Mouse (Mus musculus) ES-Bruce4 (cell line): Measurements from ENCODE around the gene Pgls. TPM values are rescaled to one million over a fixed set of nuclear protein-coding genes. Genes with fewer than 3 reads are reported as not detected.

Experiments
- H3K27ac ChIP-seq: 2 replicates; pipeline ENCODE4 v1.5.1; 2012; ENCODE audit warnings: low read length, inconsistent platforms; ENCODE audit not compliant: insufficient read depth
- H3K27me3 ChIP-seq: 2 replicates; pipeline ENCODE4 v1.6.1; 2012; ENCODE audit warnings: mild to moderate bottlenecking, low read length, inconsistent platforms; ENCODE audit not compliant: control insufficient read depth, poor library complexity, insufficient read depth, severe bottlenecking
- H3K36me3 ChIP-seq: 2 replicates; pipeline ENCODE4 v1.6.1; 2012; ENCODE audit warnings: inconsistent platforms, mild to moderate bottlenecking, low read length, moderate library complexity; ENCODE audit not compliant: control insufficient read depth, poor library complexity, insufficient read depth, severe bottlenecking
- H3K4me1 ChIP-seq: one replicate; pipeline ENCODE4 v1.8.1; 2011; ENCODE audit warnings: low read length; ENCODE audit not compliant: control insufficient read depth, insufficient read depth
- H3K4me3 ChIP-seq: 2 replicates; pipeline ENCODE4 v1.5.1; 2011; ENCODE audit warnings: low read depth, mild to moderate bottlenecking, low read length
- H3K9ac ChIP-seq: 2 replicates; pipeline ENCODE4 v1.6.1; 2012; ENCODE audit warnings: low read depth, mild to moderate bottlenecking, inconsistent platforms; ENCODE audit not compliant: poor library complexity, severe bottlenecking
- H3K9me3 ChIP-seq: replicated peaks from 2 replicates; pipeline ENCODE4 v1.6.1; 2012; ENCODE audit warnings: mild to moderate bottlenecking, low read length, inconsistent platforms; ENCODE audit not compliant: control insufficient read depth, poor library complexity, insufficient read depth, severe bottlenecking
- CTCF ChIP-seq: IDR thresholded peaks from one replicate; pipeline ENCODE4 v1.8.1; 2011; ENCODE audit warnings: low read depth, low read length
- EP300 ChIP-seq: IDR thresholded peaks from 2 replicates; pipeline ENCODE4 v1.6.1; 2011; ENCODE audit warnings: low read depth, low read length; ENCODE audit not compliant: insufficient read depth
- POLR2A ChIP-seq: IDR thresholded peaks from one replicate; pipeline ENCODE4 v1.8.1; 2011; ENCODE audit warnings: low read length; ENCODE audit not compliant: insufficient read depth
- polyA plus RNA-seq: library from polyadenylated mRNA; stranded (reverse); fragments of >200 nt; gene quantifications from 2 replicates; pipeline ENCODE4 v1.2.4, GENCODE M21; 2011; ENCODE audit warnings: low read depth; ENCODE audit not compliant: missing spikeins, insufficient read depth, insufficient read length

Pgls gene
- polyA plus RNA-seq, 1 experiment, result 57.2 TPM

- H3K27me3 ChIP-seq, result no peaks in the 10 kb centered on the region
- no peak overlapping the region for H3K9ac ChIP-seq
- no peaks in the 10 kb centered on the region for H3K9me3 ChIP-seq
- no peak overlapping the region for H3K27ac ChIP-seq
- TF ChIP-seq EP300, result no peak
- no peak for TF ChIP-seq CTCF
- no peak for TF ChIP-seq POLR2A
- H3K36me3 ChIP-seq, result no peaks in the 10 kb centered on the region
- no peaks in the 10 kb centered on the region for H3K4me1 ChIP-seq
- no peak overlapping the region for H3K4me3 ChIP-seq
These were observed 18.9 kb upstream of the Pgls start for GRCm38 (mm10) chr8:71572847-71573633.

DNA sequence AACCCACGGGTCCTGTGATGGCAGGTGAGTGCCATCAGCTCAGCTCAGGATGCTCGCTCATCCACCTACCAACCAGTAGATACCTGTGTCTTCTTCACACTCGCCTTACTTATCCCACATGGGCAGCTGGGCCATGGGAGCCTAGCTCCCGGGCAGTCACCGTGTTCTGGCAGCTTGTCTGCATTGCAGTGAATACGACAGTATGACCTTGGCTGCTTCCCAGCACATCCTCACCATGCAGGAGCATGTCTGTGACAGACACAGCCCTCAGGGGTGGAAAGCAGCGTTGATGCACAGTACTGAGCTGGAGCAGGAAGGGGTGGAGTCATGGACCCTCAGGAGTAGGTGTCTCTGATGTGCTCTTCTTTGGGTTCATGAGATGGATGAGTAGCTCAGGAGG is 17.6 kb upstream of the Pgls start:
- no peak overlapping the region for H3K27ac ChIP-seq
- H3K27me3 ChIP-seq, result no peaks in the 10 kb centered on the region
- no peaks in the 10 kb centered on the region for H3K4me1 ChIP-seq
- no peaks in the 10 kb centered on the region for H3K36me3 ChIP-seq
- H3K9ac ChIP-seq, result no peak overlapping the region
- H3K4me3 ChIP-seq, result no peak overlapping the region
- no peaks in the 10 kb centered on the region for H3K9me3 ChIP-seq
- TF ChIP-seq POLR2A, result no peak
- TF ChIP-seq EP300, result no peak
- no peak for TF ChIP-seq CTCF

DNA sequence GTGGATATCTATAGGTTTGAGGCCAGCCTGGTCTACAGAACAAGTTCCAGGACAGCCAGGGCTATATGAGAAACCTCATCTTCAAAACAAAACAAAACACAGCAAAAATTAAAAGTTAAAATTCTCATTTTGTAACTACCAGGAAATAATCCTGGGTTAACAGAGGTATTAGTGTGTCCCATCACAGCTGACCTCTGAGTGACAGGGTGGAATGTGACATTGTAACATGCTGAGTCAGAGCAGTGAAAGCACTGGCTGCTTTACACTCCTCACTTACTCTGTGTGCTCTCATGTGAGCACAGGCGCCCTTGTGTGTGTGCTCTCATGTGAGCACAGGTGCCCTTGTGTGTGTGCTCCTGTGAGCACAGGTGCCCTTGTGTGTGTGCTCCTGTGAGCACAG is 17.0 kb upstream of the Pgls start:
- H3K4me3 ChIP-seq, result no peak overlapping the region
- H3K9ac ChIP-seq, result no peak overlapping the region
- H3K36me3 ChIP-seq, result no peaks in the 10 kb centered on the region
- no peaks in the 10 kb centered on the region for H3K4me1 ChIP-seq
- H3K9me3 ChIP-seq, result no peaks in the 10 kb centered on the region
- no peaks in the 10 kb centered on the region for H3K27me3 ChIP-seq
- TF ChIP-seq EP300 (no peak), POLR2A (no peak), CTCF (no peak)
- H3K27ac ChIP-seq, result no peak overlapping the region

DNA sequence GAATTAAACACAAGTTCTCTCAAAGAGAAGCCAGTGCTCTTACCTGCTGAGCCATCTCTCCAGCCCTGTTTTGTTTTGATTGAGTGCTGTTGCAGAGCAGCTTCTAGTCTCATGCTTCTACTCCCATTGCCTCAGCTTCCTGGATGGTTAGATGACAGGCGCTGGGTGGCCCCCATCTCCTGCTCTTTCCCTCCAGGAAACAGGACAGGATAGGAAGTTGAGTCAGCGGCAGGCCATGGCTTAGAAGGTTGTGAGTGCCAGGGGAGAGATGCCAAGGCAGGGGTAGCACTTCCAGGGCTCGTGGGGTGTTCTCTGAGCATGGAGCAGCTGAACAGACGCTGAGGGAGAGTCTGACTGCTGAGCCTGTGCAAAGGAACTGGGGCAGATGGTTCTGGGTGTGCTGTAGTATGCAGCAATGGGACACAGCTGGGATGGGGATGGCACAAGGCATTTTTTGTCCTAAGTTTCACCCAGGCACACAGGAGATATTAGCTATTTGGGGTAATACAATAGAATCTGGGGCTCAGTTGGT is 14.1 kb upstream of the Pgls start:
- H3K4me3 ChIP-seq, result no peak overlapping the region
- no peaks in the 10 kb centered on the region for H3K27me3 ChIP-seq
- H3K27ac ChIP-seq, result no peak overlapping the region
- H3K4me1 ChIP-seq, result peaks cover 2% of the 10 kb centered on the region
- TF ChIP-seq EP300, result no peak
- no peak for TF ChIP-seq POLR2A
- no peak for TF ChIP-seq CTCF
- no peak overlapping the region for H3K9ac ChIP-seq
- H3K9me3 ChIP-seq, result no peaks in the 10 kb centered on the region
- no peaks in the 10 kb centered on the region for H3K36me3 ChIP-seq

DNA sequence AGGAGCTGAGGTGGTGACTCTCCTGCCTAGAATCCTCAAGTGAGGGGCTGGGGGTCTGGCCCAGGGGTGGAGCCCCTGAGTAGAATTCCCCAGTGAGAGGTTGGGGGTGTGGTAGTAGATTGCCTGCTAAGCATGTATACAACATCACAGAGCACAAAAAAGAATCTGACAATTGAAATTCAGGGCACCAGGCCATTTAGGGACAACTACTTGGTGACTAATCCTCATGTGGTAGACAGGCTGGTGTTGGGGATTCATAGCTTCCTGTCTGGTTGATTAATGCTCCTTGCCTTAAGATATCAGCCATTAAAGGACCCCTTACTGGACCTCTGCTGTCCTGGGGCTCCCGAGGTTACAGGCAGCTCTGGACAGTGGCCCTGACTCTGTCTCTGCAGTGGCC is 13.0 kb upstream of the Pgls start:
- H3K4me1 ChIP-seq, result peaks cover 2% of the 10 kb centered on the region
- H3K4me3 ChIP-seq, result peak overlapping the region; percentile 42; the same call in 1 of the 2 replicates
- peak overlapping the region; percentile 43; the same call in 1 of the 2 replicates for H3K9ac ChIP-seq
- no peak for TF ChIP-seq POLR2A
- no peak for TF ChIP-seq EP300
- TF ChIP-seq CTCF, result no peak
- no peaks in the 10 kb centered on the region for H3K27me3 ChIP-seq
- no peaks in the 10 kb centered on the region for H3K9me3 ChIP-seq
- H3K36me3 ChIP-seq, result no peaks in the 10 kb centered on the region
- H3K27ac ChIP-seq, result no peak overlapping the region

- H3K27ac ChIP-seq, result no peak overlapping the region
- H3K9ac ChIP-seq, result peak overlapping the region; percentile 43
- peak overlapping the region; percentile 42 for H3K4me3 ChIP-seq
- peaks cover 2% of the 10 kb centered on the region for H3K4me1 ChIP-seq
- H3K9me3 ChIP-seq, result no peaks in the 10 kb centered on the region
- H3K36me3 ChIP-seq, result no peaks in the 10 kb centered on the region
- no peaks in the 10 kb centered on the region for H3K27me3 ChIP-seq
- TF ChIP-seq EP300 (no peak), POLR2A (no peak), CTCF (no peak)
These were observed 12.5 kb upstream of the Pgls start for GRCm38 (mm10) chr8:71579476-71579875.
